Mouse (Mus musculus) cerebellum, postnatal 14 days (tissue): ENCODE measurements around the gene Sipa1l2.

Experiments
- DNase-seq, 2 experiments: peaks; one replicate each; pipeline ENCODE4 v3.0.0; 2021; ENCODE audit warnings: mixed read lengths in 2 of 2

The Sipa1l2 gene

DNA sequence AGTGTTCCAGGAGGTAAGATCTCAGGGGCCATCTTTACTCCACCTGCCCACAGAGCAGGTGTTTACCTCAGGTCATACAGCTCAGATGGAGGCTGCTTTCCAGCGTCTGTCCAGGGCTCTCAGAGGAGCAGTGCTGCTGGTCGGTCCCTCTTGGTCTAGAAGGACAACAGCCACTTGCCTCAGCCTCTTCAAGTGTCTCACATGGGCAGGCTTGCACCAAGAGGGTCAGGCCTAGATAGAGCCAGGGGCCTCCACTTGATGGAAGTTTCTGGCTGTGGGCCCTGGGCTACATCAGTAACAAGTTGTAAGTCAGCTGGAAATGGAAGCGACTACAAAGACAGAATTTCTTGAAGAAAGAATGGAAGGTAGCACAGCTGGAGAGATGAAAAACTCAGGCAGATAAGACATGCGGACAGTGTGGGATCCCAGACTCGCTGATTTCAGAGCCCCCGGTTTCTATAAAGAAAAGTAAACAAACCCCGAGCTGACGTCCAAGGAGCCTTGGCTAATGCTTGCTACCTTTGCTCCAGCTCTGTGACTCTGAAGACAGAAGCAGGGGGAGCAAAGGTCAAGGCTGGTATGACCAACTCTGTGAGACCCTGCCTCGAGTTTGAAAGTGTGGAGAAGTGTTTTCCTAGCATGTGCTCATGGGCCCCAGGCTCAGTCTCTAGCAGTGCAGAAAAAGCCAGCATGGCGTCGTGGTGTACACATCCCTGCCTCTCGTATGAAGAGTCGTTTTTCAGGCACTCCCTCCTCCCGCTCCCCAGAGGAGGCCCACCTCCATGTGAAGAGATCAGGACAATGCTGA lies 58.5 kb downstream of the Sipa1l2 start:
- no peak for DNase-seq

DNA sequence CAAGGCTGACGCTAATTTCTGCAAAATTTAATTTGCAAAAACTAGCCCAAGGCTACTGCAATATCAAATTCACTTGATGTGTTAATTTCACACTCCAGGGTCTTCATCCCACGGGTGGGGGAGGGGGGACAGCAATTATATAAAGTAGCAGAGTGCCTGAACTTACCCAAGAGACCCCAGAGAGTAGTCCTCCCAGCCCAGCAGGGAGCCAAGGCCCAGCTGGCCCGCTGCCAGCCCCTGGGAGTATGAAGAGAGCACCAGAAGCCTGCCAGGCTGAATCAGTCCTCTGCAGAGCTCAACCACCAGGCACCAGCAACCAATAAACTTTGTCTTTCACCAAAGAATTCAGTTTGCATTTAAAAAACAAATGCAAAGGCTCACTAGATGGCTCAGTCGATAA lies 59.8 kb downstream of the Sipa1l2 start:
- DNase-seq: peak; percentile 58 to 67

DNA sequence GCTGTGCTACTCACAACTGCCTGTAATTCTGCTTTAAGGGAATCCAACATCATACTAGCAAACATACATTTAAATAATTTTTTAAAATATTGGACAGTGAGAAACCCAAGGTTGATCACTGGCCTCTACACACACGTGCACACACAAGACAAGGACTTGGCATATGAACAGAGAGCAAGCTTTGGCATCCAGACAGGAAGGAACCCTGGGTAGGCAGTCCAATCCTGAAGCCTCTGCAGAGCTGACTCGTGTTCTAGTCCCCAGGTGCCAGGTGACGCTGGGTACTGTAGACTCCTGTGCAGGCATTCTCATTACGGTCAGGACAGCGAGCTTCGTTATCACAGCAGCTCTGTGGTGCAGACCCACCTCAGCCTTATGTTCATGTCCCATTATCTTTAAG lies 60.4 kb downstream of the Sipa1l2 start:
- peak; percentile 56 to 62 for DNase-seq

DNA sequence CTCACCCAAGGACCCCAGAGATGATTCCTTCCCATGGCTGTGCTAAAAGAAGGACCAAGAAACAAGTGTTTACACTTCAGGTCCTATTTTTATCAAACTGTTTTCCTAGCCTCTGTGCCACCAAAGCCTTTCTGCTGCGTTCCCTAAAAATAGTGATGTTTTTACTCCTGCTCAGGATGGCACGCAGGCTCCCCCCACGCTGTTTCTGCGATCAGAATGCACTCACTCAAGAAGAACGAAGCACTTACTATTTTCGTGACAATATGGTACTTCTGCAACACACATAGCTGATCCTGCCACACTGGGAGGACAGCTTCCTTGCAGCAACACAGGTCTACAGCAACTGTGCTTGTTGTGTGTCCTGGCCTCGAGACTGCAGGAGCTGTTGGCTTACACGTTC lies 62.3 kb downstream of the Sipa1l2 start:
- DNase-seq: no peak

DNA sequence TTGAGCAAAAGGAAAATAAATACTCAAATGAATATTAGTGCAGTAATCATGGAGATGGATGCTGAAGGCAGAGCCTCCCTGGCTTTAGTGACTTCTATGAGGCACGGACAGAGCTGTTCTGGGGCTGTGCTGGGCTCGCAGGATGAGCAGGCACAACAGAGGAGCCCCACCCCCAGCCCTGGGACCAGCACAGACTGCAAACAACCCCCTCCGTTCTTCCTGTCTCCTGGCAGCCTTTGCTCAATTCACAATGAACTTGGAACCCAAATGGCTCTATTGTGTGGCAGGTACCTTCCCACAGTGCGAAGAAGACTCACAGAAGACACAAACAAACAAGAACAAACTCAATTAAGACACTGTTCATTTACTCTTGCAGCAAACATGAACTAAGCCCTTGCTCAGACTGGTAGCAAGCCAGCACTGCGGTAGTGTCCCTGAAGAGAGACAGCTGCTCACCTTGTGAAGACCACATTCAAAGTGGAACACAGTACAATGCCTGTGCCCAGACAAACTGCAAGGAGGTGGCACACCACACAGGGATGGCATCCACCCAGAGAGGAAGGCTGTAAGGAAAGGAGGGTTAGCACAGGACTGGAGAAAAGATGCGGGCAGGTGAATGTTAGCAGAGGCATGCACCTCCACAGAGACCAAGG lies 64.9 kb downstream of the Sipa1l2 start:
- peak; percentile 71 to 72 for DNase-seq

DNA sequence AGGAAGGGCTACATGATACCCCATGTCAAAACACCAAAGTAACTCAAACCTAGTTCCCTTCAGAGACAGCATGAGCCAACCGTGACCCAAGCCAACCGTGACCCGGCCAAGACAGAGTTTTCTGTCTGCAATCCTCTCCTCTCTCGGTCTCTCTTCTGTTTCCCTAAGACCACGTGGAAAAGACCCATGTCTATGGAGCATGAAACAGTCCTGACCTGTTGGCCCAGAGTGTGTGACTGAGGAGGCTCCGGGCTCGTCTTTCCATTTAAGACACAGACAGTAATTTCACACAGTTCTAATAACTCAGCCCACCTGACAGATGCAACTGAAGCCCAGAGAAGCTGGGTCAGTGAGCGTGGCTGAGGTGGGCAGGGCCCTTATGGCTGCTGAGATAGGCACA lies 65.8 kb downstream of the Sipa1l2 start:
- DNase-seq: no peak

DNA sequence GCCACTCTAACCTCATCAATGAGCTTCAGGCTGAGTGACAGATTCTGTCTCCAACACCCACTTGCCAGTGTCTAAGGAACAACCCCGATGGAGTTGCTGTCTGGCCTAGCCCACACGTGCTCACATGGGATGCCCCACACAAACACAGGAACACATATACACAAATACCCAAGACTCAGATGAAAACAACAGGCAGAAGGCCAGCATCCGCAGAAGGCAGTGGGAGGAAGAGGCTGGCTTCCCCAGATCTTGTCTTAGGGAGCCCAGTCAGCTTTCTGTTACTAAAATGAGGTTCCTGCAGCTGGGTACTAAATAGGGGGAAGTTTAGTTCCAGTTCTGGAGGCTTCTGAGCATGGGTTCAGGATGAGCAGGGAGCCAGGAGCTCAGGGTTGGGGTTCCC lies 66.8 kb downstream of the Sipa1l2 start:
- DNase-seq: no peak

DNA sequence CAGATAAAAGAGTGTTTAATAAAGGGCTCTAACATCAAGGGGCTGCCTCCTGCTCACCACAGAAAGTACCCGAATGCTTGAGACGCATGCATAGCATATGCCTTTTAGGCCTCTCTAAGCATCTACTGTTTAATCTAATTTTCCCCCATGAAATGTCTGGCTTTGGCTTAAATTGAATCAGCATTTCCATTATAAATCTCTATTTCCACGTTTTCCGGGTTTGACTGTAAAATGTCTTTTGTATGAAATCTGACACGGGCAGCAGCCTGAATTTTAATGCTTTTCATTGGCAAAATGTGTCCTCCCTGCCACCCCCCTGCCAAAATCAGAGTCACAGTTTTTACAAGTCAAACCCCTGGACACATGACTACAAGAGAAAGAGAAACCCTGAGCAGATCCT lies 69.6 kb downstream of the Sipa1l2 start:
- no peak for DNase-seq

DNA sequence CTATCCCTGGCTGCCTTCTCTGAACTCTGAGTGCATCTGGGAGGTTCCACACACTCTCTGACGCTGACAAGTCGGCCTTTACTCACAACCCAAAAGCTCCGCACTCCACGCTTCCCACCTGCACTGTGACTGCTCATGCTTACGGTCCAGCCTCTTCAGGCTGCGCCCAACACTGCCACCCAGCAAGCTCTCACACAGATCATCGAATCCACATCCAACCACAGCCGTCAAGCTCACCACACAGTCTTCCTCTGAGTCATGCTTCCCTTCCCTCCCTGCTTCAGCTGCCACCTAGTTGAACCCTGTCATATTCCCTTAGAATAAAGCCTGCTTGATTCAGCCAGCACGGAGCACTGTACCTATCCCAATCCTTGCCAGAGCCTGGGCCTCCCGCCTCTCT lies 71.1 kb downstream of the Sipa1l2 start:
- no peak for DNase-seq

DNA sequence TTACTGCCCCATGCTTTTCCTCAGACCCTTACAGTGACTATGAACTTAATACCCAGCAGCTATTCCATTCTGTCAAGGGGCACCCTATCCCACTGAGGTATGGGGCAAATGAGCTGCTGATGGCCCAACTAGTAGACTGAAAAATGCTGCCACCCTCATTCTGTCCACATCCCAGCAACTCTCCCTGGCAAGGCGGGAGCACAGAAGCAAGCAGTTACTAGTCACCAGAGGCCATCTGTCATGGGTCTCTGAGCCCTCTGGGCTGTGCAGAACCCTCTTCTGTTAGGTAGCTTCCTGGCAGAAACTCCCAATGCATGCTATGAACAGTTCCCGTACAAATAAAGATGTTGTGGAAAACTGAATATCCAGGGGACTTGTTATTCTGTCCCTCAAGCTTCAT lies 74.1 kb downstream of the Sipa1l2 start:
- DNase-seq: no peak

DNA sequence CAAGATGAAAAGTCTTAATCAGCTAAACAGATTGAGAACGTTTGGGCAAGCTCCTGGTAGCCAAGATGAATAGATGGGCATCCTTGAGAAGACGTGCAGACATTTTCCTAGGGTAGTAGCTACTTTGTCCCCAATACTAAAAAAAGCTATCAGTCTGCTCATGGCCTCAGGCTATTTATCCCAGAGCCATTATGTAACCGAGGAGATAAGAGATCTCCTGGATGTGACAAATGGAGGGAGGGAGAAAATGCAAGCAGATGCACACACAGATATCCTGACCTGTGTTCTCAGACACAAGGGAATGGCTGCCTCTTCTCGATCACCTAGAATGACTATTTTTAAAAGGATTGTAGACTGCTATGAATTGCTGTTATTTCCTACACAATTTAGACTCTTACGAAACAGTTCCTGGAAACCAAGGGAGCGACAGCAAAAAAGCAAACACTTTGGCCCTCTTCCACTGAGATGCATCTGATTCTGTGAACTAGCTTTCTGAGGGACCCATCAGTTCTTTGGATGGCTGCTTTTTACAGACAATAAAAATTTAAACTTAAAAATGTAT lies 76.3 kb downstream of the Sipa1l2 start:
- DNase-seq: no peak

DNA sequence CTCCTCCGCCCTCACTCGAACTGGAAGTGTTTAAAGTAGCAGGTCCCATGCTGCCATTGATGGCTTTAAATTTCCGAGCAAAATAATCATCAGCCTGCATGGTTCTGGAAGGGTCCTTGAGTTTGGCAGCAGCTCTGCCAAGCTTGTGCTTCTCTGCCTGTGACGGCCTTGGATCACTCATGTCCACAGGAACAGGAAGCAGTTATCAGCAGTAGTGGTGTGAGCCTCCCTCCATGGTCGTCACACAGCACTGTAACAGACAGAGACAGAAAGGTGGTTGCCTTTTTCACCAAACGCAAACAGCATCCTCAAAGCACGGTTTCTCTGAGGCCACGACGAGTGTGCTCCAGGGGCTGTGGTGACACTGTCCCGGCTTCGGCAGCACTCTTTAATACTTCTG lies 77.2 kb downstream of the Sipa1l2 start:
- DNase-seq: no peak

DNA sequence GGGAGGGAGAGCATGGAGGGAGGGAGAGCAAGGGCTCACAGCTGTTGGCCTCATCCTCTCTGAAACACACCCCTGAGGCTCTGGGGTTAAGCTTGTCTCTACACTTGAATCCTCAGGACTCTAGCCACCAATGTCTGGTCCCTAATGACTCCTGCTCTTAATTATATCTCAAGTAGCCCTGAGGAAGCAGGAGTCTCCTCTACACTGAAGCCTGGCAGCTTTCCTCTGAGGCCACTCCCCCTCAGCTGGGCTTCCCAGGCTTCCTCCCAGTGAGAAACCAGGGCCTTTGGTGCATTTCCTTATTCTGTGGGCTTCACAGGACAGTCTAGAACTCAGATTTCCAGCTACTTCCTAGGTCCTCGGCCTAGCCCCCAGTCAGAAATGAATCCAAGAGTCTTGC lies 80.9 kb downstream of the Sipa1l2 start:
- DNase-seq: no peak

DNA sequence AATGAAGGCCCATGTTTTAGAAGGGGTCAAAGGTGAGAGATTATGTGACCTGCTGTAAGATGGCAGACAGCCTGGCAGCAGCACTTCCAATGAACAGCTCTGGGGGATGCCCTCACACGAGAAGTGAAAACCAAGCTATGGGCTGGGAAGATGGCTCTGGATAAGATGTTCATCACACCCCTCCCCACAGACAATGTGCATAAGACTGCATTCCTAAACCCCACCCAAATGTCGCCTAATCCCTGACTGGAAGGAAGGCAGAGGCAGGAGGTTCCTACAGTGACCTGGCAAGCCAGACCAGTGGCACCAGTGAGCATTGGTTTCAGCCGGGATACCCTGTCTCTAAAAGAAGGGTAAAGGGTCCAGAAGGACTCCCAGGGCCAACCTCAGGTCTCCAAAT lies 83.9 kb downstream of the Sipa1l2 start:
- DNase-seq: no peak

DNA sequence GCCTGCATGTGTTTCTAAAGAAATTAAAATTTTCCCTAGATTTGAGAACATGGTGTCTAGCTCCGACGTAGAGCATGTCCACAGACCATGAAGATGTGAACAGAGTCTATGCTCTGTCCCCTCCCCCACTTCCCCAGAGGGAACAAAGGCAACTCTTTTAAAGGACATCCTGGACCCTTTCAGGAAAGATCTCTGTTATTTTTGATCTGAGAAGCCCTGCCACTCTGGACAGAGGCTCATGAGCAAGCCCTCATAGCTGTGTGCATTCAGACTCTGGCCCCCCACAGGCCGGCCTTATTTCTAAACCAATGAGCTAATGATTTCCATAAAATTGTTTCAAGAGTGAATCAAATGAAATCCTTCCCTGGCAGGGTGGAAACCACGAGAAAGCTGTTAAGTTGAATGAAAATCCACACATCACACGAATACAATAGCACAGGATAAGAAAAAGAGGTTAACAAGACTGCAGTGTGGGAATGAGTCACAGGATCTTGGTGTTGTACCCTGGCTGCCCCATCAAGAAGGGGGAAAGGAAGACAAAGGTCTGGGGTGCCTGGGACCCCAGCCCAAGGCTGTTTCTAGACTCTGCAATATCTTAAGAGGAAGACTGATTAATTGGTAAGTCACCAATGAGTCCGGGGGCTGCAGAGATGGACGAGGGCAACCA lies 84.9 kb downstream of the Sipa1l2 start:
- no peak for DNase-seq

DNA sequence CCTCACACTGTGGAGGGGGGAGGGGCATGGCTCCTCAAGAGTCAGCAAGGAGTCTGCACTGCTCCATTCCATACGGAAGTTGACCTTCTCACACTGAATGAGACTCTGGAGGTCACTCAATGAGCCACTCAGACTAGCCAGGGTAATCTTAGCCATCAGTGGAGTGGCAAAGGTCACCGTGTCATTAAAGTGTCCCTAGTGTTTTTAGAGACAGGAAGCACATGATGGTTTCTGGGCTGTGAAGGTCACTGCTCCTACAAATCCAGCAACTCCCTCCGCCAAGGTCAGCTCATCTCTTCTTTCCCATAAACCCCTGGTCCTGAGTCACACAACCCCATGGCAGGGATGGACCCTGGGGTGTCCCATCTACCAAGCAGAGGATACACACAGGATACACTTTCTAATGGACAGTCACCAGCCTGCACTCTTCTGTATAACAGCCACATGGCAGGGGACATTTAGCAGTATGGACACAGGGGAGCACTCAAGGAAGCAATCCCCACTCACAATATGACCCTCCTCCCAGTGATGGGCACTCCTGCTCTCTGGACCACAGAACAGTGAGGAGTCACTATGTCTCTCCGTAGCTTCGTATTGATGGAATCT lies 87.0 kb downstream of the Sipa1l2 start:
- no peak for DNase-seq

DNA sequence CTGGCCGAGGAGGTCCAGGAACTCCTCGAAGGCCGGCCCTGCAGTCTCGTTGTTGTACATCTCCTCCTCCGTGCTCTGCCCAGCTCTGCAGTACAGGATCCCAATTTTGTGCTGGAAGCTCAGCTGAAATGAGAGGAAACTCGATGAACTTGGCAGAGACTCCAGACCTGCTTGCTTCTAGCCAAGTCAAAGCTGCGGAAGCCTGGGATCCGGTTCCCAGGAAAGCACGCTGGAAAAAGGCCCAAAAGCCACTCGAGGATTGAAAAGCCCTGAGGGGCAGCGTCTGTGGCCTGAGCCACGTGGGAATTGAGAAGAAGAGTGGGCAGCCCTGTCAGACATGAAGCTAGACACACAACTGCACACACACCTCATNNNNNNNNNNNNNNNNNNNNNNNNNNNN lies 94.7 kb downstream of the Sipa1l2 start:
- DNase-seq: peak; percentile 86 to 89

DNA sequence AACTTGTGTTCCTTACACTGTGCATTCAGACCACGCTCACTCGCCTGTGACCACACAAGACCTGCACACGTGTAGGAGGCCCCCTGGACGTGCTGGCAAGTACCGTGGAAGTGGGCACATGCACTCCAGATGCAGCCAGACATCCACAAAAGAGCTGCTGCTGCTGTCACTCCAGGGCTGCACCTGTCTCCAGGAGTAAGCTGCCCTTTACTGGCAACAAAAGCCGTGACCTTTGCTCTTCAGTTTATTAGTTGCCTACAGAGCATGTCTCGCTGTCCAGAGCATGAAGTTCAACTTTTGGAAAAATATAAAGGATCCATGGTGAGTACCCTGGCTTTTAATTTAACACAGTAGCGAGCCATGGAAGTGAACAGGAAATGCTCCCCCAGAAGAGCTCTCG lies 98.2 kb downstream of the Sipa1l2 start:
- DNase-seq: no peak

DNA sequence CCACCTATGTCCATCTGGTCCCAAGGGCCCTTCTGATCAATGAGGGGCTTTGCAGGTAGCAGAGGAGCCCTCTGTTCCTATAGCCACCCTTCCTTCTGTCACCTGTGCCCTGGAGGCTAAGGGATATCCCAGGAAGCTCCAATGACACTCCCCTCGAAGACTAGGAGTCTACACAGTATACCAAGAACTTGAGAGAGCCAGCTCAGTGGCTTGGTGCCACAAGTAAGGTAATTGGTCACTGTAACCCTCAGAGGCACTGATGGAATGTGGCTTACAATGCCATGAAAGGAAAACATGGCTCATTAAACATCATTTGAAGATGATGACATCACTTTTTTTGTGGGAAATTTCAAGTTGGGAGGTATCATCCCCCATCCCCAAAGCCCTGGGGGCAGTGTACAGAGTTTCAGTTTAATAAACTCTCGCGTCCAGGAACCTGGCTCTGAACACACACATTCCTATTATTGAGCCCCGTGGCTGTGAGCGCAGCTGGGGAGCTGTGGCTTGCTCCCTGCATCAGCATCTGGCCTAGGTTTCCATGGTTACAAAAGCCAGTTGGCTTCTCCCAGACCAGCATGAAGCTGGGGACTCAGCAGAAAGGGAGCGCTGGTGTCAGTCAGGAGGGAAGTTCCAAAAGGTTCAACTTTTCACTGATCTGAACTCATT lies 104.3 kb downstream of the Sipa1l2 start:
- DNase-seq: no peak

DNA sequence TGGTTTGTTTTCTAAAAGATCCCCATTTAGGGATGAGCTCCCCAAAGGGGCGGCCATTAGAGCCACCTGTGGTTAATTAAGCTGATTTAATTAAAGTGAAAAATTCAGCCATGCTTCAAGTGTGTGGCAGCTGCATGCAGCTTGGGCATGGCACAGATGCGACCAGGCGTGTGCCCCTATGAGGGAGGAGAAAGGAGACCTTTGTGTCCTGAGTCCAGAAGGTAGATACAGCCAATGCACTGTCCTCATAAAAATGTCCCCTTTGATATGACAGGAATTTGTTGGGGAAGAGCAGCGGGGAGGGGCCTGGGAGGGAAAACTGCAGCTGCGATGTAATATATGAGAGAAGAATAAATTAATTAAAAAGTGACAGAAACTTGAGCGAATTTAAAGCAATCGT lies 106.7 kb downstream of the Sipa1l2 start:
- no peak for DNase-seq

DNA sequence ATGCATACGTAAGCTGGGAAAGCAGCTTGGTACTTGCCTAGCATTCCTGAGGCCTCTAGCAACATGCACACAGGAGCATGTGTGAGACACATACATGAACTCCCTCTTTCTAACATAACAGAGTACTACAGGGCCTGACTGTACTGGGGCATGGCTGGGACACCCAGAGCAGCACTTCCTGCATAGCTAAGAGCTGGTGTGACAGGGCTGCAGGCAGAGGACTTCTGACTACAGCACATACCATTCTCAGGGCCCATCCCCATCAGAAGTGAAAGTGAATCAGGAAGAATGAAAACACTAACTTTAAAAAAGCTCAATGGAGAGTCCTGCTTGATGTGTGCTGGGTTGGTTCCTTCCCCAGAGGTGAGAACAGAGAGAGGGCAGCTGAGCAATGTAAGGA lies 108.1 kb downstream of the Sipa1l2 start:
- no peak for DNase-seq

DNA sequence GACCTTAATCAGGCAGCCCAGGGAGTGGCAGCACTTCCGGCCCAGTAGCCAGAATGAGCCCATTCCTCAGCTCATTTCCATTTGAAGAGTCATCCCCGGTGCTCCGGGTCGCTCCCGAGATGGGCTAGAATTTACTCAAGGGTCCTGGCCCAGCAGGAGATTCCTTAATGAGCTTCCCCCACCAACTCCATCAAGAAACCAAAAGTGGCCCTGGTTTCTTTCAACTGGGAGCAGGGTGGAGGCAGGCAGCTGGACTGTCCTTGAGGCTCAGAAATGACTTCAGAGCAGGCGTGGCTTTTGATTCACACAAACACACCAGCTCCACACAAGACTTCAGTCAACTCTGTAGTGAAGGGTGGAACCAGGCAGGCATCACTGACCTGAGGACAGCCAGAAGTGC lies 109.0 kb downstream of the Sipa1l2 start:
- DNase-seq: no peak

DNA sequence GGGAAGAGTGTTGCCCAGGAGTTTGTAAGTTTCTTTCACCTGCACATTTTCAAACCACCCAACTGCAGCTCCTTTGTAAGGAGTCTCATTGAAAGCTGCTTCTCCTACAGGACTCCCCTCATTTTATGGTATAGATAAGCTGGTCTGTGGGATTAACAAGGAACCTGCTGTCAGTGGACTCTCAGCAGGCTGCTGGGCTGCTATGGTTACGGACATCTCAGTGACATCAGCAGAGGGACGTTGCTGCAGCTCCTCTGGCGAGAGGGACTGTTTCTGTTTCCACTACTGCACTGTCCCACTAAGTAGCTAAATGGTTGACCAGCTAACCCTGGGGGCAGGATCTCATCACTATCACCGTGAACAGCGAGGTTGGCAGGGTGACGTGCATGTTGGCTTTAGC lies 120.6 kb downstream of the Sipa1l2 start:
- no peak for DNase-seq
